Mouse (Mus musculus): ENCODE measurements at regions not wholly inside any gene's neighbourhood (a gene's known extent, or its start where the extent isn't known, plus 50 kb on each side); places are given as distances from the start of the nearest gene placed in this dataset.

DNA sequence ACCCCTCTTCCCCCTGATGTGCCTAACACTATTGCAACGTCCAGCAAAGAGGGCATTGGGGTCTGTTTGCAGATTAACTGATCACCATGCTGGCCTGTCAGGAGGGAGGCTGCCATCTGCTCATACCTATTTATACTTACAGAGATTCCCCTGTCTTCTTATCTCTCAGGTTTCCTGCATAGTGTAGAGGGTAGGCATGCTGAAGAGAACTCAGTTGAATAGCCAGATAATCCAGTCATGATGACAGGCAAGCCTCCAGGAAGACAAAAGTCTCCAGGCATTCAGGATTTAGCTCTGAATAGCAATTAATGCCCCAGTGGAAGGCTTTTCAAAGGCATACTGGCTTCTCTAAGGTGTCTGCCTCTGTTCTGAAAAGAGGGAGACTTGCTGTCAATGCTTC is 505.1 kb downstream of the Tmem132b start:
- Histone ChIP-seq H3K27ac (replicated peaks) (peak overlapping the region; percentile 72), H3K27me3 (ENCODE audit: low read depth, poor library complexity, severe bottlenecking) (no peaks in the 10 kb centered on the region), H3K9me3 (replicated peaks) (peaks cover 4% of the 10 kb centered on the region), H3K4me1 (peaks cover 16% of the 10 kb centered on the region), H3K4me3 (no peak overlapping the region), H3K36me3 (no peaks in the 10 kb centered on the region)
- peak; percentile 41 for DNase-seq (ENCODE audit: low spot score)
- WGBS = 18% methylated on average over 1 of the region's 1 CpGs

DNA sequence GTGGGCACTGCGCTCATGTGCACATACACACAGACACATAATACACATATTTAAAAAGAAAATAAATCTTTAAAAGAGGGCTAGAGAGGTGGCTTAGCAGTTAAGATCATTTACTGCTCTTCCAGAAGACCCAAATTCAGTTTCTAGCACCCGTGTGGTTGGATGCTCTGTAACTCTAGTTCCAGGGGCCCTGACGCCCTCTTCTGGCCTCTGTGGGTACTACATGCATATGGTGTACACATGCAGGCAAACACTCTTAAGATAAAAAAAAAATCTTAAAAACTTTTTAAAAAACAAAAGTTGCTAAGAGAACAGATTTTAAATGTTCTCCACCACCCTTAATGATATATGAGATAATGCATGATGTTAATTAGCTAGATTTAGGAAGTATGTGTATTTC is 514.2 kb downstream of the Tmem132b start:
- H3K27me3 ChIP-seq (ENCODE audit: low read depth, poor library complexity, severe bottlenecking) = no peaks in the 10 kb centered on the region
- no peak overlapping the region for H3K27ac ChIP-seq (replicated peaks)
- H3K9me3 ChIP-seq (replicated peaks) = peaks cover 3% of the 10 kb centered on the region
- H3K36me3 ChIP-seq = no peaks in the 10 kb centered on the region
- no peak overlapping the region for H3K4me3 ChIP-seq
- WGBS = 79% methylated on average over 3 of the region's 3 CpGs
- no peak for DNase-seq (ENCODE audit: low spot score)
- H3K4me1 ChIP-seq = no peaks in the 10 kb centered on the region

DNA sequence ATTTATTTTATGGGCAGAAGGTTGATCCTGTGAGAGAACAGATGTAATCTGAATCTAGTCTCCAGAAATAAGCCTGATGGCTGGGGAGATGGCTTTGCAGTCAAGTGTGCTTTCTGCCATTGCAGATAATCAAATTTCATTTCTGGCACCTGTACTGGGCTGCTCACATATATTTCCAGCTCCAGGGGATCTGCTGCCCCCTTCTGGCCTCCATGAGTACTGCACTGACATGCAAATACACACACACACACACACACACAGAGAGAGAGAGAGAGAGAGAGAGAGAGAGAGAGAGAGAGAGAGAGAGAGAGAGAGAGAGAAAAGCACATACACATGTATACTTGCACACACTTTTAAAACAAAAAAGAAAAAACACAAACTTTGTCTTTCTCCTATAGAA is 532.1 kb downstream of the Tmem132b start:
- no peaks in the 10 kb centered on the region for H3K4me1 ChIP-seq
- no peak for DNase-seq (ENCODE audit: low spot score)
- H3K4me3 ChIP-seq = no peak overlapping the region
- no peaks in the 10 kb centered on the region for H3K36me3 ChIP-seq
- no peaks in the 10 kb centered on the region for H3K27me3 ChIP-seq (ENCODE audit: low read depth, poor library complexity, severe bottlenecking)
- peaks cover 8% of the 10 kb centered on the region; the same call in 1 of the 2 replicates for H3K9me3 ChIP-seq (replicated peaks)
- no peak overlapping the region for H3K27ac ChIP-seq (replicated peaks)

DNA sequence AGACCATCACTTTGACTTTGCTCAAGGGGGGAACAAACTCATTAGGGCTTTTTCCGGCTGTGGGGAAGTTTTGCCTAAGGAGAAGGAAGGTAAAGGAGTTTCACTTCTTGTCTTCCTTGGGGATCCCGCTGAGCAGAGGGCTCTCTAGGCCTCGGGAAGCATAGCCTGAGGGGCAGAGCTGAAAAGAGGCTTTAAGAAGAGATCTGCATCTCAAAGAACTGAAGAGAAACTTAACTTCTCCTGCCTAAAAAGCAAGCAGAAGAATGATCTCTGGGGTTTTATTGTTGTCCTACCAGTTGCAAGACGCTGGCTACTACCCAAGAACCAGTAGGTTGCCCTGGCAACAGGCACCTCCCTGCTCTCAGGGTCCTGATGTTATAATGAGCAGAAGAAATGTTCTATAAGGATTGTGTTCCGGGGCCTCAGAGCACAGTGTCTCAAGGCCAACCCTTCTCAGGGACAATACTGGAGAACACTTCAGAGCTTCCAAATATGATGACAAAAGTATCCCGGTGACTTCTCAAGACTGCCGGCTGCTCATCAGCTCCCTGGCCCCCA is 547.8 kb downstream of the Tmem132b start:
- Histone ChIP-seq H3K27me3 (ENCODE audit: low read depth, poor library complexity, severe bottlenecking) (no peaks in the 10 kb centered on the region), H3K36me3 (no peaks in the 10 kb centered on the region), H3K9me3 (replicated peaks) (peaks cover 23% of the 10 kb centered on the region), H3K4me1 (peaks cover 10% of the 10 kb centered on the region), H3K27ac (replicated peaks) (peak overlapping the region; percentile 61), H3K4me3 (no peak overlapping the region)
- peak; percentile 29 for DNase-seq (ENCODE audit: low spot score)
- WGBS = 23% methylated on average over 7 of the region's 7 CpGs

DNA sequence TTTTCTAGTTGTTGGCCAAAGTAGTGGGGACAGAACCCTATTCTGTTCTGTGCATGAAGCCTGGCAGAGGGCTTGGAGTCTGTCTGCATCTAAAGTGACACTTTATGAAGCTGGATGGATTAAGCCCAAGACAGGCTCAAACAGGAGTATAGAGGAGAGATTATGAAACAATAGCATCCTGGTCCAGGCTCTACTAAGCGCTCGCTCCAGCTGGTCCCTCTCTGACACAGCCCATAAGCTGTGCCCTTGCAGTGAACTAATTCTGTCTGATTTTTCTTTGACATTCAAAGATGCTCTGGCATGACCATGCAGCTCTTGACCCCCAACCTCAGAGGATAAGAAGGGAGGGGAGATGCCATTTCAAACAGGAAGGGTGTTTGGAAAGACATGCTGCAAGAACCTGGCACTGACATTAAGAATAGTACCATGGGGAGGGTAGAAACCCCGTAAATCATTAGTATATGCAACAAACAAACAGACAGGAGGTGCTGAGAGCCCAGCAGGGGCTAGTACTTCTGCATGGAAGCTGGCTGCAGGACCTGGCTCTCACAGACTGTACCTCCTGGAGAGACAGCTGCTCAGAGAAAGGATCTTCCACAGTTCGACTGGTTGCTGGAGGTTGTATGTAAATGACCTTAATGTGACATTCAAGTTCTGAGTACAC is 556.8 kb downstream of the Tmem132b start:
- Histone ChIP-seq H3K27ac (replicated peaks) (peak overlapping the region; percentile 63), H3K4me3 (no peak overlapping the region), H3K4me1 (peaks cover 41% of the 10 kb centered on the region), H3K27me3 (ENCODE audit: low read depth, poor library complexity, severe bottlenecking) (no peaks in the 10 kb centered on the region), H3K9me3 (replicated peaks) (peaks cover 12% of the 10 kb centered on the region; the same call in 1 of the 2 replicates), H3K36me3 (no peaks in the 10 kb centered on the region)
- DNase-seq (ENCODE audit: low spot score) = peak; percentile 16
- WGBS = 50% methylated on average over 4 of the region's 4 CpGs

DNA sequence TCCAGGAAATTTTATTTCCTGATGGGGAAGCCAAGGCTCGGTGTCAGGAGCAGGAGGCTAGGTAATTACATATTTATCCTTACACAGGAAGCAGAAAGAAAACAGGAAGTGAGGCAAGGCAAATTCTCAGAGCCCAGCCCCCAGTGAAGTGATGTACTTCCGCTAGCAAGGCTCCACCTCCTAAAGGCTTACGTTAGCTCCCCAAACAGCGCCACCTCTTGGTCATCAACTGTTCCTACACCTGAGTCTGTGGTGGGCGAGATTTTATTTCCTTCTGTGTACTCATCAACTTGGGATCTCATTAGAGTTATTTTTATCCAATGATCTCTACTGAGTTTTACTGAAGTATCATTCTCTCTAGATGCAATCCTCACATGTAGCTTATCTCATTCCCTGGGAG is 561.6 kb downstream of the Tmem132b start:
- Histone ChIP-seq H3K36me3 (no peaks in the 10 kb centered on the region), H3K27me3 (ENCODE audit: low read depth, poor library complexity, severe bottlenecking) (no peaks in the 10 kb centered on the region), H3K4me1 (peaks cover 31% of the 10 kb centered on the region), H3K4me3 (no peak overlapping the region), H3K27ac (replicated peaks) (no peak overlapping the region), H3K9me3 (replicated peaks) (no peaks in the 10 kb centered on the region)
- 86% methylated on average over 5 of the region's 5 CpGs for WGBS
- no peak for DNase-seq (ENCODE audit: low spot score)

DNA sequence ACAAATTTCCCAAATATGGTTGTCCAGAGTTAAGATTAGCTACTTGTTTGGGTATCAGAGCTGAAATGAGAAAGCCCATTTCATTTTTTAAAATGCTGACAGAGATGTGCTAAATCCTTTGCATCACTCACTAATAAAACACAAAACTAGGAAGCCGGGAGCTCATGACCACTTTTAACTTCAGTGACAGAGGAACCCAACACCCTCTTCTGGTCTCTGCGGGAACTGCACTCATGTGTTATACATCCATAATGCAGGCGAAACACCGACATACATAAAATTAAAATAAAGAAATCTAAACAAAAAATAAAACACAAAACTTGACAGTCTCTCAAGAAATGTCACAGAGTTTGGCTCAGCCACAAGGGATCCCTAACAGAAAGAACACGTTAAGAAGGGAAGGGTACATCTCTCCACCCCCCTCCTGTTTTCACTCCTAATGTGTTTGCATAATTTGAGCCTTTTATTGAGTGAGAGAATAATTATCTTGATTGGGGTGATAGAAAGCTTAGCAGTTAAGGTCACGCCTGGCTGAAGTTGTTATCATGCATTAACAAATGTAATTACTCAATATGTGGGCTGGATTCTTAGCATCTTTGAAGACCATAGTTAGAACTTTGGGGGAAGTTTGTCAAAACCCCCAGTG is 565.2 kb downstream of the Tmem132b start:
- DNase-seq (ENCODE audit: low spot score) = no peak
- H3K27ac ChIP-seq (replicated peaks) = no peak overlapping the region
- no peak overlapping the region for H3K4me3 ChIP-seq
- H3K4me1 ChIP-seq = peaks cover 13% of the 10 kb centered on the region
- no peaks in the 10 kb centered on the region for H3K36me3 ChIP-seq
- 90% methylated on average over 6 of the region's 6 CpGs for WGBS
- no peaks in the 10 kb centered on the region for H3K9me3 ChIP-seq (replicated peaks)
- no peaks in the 10 kb centered on the region for H3K27me3 ChIP-seq (ENCODE audit: low read depth, poor library complexity, severe bottlenecking)

DNA sequence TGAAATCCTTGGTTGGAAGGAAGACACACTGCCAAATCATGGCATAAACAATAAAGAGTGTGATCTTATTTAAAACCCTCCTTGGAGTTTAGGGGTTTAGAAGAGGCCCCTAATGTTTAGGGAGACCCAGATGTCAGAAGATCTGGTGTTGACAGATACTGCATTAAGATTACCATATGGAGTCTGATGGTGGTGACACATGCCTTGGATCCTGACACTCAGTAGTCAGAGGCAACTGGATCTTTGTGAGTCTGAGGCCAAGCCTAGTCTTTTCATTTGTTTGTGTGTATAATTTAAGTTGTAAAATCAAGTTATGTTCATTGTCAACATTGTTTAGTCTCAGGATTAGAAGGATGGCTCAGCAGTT is 565.7 kb downstream of the Tmem132b start:
- peaks cover 8% of the 10 kb centered on the region for H3K4me1 ChIP-seq
- H3K9me3 ChIP-seq (replicated peaks) = no peaks in the 10 kb centered on the region
- no peaks in the 10 kb centered on the region for H3K27me3 ChIP-seq (ENCODE audit: low read depth, poor library complexity, severe bottlenecking)
- H3K27ac ChIP-seq (replicated peaks) = no peak overlapping the region
- H3K36me3 ChIP-seq = no peaks in the 10 kb centered on the region
- no peak for DNase-seq (ENCODE audit: low spot score)
- no peak overlapping the region for H3K4me3 ChIP-seq

DNA sequence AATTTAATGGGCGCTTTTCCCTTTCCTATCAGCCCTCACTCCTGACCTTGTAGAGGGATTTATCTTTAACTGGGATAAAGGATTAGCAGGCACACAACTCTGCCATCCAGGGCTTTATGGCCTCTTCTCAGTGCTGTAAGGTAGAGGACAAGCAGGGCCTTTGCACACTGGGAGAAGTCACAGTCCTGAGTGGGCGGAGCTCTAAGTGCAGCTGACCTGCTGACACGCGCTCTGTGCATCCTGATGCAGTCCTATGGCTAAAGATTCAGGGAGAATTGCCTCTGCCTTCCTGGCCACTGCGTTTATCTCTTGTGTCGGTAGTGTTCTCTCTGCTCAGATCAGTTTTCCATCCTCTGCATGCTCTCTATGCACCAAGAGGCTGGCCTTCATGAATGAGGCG is 566.9 kb downstream of the Tmem132b start:
- WGBS = 87% methylated on average over 7 of the region's 7 CpGs
- Histone ChIP-seq H3K9me3 (replicated peaks) (no peaks in the 10 kb centered on the region), H3K27me3 (ENCODE audit: low read depth, poor library complexity, severe bottlenecking) (no peaks in the 10 kb centered on the region), H3K4me1 (no peaks in the 10 kb centered on the region), H3K4me3 (no peak overlapping the region), H3K36me3 (no peaks in the 10 kb centered on the region), H3K27ac (replicated peaks) (no peak overlapping the region)
- DNase-seq (ENCODE audit: low spot score) = no peak

DNA sequence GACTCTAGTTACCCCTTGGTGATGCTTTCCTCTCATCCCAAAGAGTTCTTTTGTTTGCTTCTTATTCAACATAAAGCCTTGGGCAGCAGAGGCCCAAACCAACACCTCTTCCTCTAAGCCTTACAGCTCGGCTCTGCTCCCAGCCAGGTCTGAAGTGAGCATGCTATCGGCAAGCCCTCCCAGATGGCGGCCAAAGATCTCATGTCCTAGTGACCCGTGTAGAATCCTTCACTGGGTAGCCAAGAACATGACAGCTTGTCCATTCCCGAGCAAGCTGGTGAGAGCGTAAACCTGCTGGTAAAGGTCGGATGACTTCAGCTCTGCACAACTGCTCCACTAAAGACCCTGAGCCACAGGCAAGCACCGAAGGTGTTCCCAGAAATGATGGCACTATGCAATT is 568.4 kb downstream of the Tmem132b start:
- DNase-seq (ENCODE audit: low spot score) = no peak
- Histone ChIP-seq H3K36me3 (no peaks in the 10 kb centered on the region), H3K9me3 (replicated peaks) (0 out of 2 replicates have a peak, but pooled peaks cover 3% of the 10 kb centered on the region), H3K27ac (replicated peaks) (no peak overlapping the region), H3K27me3 (ENCODE audit: low read depth, poor library complexity, severe bottlenecking) (no peaks in the 10 kb centered on the region), H3K4me3 (no peak overlapping the region), H3K4me1 (0 out of 2 replicates have a peak, but pooled peaks cover 1% of the 10 kb centered on the region)
- WGBS = 94% methylated on average over 8 of the region's 8 CpGs

DNA sequence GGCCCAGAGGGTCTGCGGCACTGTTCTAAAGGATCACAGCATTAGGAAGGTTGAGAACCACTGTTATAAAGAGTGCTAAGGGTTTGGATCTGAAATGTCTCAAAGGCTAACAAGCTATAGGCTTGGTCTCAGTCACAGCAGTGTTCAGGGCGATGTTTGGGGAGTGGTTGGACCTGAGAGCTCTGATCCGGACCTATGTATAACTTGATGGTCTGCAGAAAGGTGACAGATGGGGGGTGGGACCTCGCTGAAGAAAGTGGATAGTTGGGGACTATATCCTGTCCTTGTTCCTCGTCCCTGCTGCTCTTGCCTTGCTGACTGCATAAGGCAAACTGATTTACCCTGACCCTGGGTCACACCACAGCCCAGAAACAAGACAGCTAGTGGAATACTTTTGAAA is 572.9 kb downstream of the Tmem132b start:
- H3K27ac ChIP-seq (replicated peaks) = no peak overlapping the region
- no peak overlapping the region for H3K4me3 ChIP-seq
- 0 out of 2 replicates have a peak, but pooled peaks cover 3% of the 10 kb centered on the region for H3K9me3 ChIP-seq (replicated peaks)
- 83% methylated on average over 5 of the region's 5 CpGs for WGBS
- no peaks in the 10 kb centered on the region for H3K27me3 ChIP-seq (ENCODE audit: low read depth, poor library complexity, severe bottlenecking)
- no peaks in the 10 kb centered on the region for H3K36me3 ChIP-seq
- DNase-seq (ENCODE audit: low spot score) = no peak
- H3K4me1 ChIP-seq = 0 out of 2 replicates have a peak, but pooled peaks cover 3% of the 10 kb centered on the region

DNA sequence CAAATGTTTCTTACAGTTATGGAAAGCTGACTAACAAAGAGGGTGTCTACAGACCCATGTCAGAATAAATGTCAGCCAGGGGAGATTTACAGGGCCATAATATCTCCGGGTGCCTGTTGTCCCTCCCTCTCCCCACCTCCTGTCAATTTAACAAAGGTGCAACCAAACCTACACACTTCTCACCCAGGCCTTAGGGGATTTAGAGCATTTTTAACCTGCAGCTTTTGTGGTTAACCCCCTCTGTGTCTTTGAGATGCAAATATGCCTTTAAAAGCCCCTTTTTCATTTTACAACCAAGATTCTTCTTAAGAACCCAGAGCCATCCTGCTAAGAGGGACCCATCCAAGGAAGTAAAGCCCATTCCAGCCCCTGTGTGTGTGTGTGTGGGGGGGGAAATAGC is 573.3 kb downstream of the Tmem132b start:
- WGBS = 71% methylated on average over 1 of the region's 1 CpGs
- Histone ChIP-seq H3K36me3 (no peaks in the 10 kb centered on the region), H3K4me3 (no peak overlapping the region), H3K27ac (replicated peaks) (no peak overlapping the region), H3K9me3 (replicated peaks) (0 out of 2 replicates have a peak, but pooled peaks cover 3% of the 10 kb centered on the region), H3K4me1 (0 out of 2 replicates have a peak, but pooled peaks cover 3% of the 10 kb centered on the region), H3K27me3 (ENCODE audit: low read depth, poor library complexity, severe bottlenecking) (no peaks in the 10 kb centered on the region)
- no peak for DNase-seq (ENCODE audit: low spot score)

DNA sequence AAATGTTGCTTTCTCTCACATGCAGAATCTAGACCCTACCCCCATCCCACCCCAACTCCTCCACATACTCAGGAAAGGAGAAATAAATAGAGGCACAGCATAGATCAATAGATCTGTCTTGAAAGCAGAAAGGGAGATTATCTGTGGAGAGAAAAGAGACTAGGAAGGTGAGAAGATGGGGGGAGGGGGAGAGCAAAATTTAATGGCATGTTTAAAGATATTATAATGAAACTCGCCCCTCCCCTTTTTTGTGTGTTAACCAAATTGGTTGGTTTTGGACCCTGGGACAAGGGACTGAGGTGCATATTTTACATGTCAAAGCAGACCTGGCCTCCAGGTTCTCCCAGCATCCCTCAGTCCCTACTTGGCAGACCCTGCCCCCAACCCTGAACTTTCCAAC is 573.9 kb downstream of the Tmem132b start:
- Histone ChIP-seq H3K9me3 (replicated peaks) (0 out of 2 replicates have a peak, but pooled peaks cover 3% of the 10 kb centered on the region), H3K4me3 (no peak overlapping the region), H3K4me1 (0 out of 2 replicates have a peak, but pooled peaks cover 3% of the 10 kb centered on the region), H3K27ac (replicated peaks) (no peak overlapping the region), H3K36me3 (no peaks in the 10 kb centered on the region), H3K27me3 (ENCODE audit: low read depth, poor library complexity, severe bottlenecking) (no peaks in the 10 kb centered on the region)
- WGBS = 82% methylated on average over 1 of the region's 1 CpGs
- no peak for DNase-seq (ENCODE audit: low spot score)
